Mouse (Mus musculus) bone marrow macrophage, adult 2 months (primary cell): ENCODE measurements around the gene Zmym6.

Experiments used
- CTCF ChIP-seq: IDR thresholded peaks from 2 replicates; pipeline ENCODE4 v1.5.1; 2012; ENCODE audit warnings: low read depth, mild to moderate bottlenecking, low read length, moderate library complexity
- POLR2A ChIP-seq: IDR thresholded peaks from 2 replicates; pipeline ENCODE4 v1.6.1; 2012; ENCODE audit warnings: mild to moderate bottlenecking, low read depth, low read length, borderline replicate concordance

DNA sequence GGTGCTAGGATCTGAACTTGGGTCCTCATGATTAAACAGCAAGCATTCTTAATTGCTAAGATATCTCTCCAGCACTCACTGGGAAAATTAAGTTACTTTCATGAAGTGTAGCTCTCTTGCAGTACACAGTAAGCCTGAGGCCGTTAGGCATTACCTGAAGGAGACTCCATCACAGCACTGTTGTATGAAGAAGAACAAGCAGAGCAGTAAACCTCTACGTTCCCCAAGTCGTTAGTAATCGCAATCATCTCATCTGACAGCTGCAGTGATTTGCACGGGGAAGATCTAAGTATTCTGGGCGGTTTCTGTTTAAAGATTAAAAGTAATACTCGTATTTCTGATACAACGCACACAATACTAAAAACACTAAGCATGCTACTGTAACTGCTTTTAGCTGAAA lies 26.1 kb upstream of the Zmym6 start:
- TF ChIP-seq CTCF (no peak), POLR2A (no peak)
